Mouse (Mus musculus) embryonic fibroblast, embryonic 13.5 days (primary cell): ENCODE measurements around the gene Dlx2.

Experiments
- CTCF ChIP-seq: IDR thresholded peaks from 2 replicates; pipeline ENCODE4 v1.5.1; 2011; ENCODE audit warnings: mild to moderate bottlenecking, control low read depth, low read length, moderate library complexity, borderline replicate concordance; ENCODE audit not compliant: insufficient read depth
- POLR2A ChIP-seq: IDR thresholded peaks from 2 replicates; pipeline ENCODE4 v1.6.1; 2011; ENCODE audit warnings: low read depth, mild to moderate bottlenecking, control low read depth, low read length, moderate library complexity

GRCm38 (mm10) chr2:71566466-71566865, 19.9 kb upstream of the Dlx2 start:
- TF ChIP-seq CTCF (no peak), POLR2A (no peak)
